Mouse (Mus musculus) monocyte, adult 2 months (primary cell): ENCODE data around the gene Cygb.
A peak's percentile ranks its signal among the peaks of the same experiment; 100 is the strongest.
"Not testable (repeated sequence)": the region's sequence is repeated elsewhere in the genome, so short reads cannot be mapped to it uniquely, and the experiment has no call there.

Experiments
- DNase-seq, 2 experiments: peaks; one replicate each; pipeline ENCODE4 v3.0.0; 2022; ENCODE audit warnings: low spot score in 2 of 2, low read depth in 1 of 2

Cygb gene

GRCm38 (mm10) chr11:116642681-116643578 is 11.2 kb downstream of the Cygb start:
- DNase-seq = peak; percentile 48 to 78

- DNase-seq = no peak
Measured at GRCm38 (mm10) chr11:116641731-116642130, 12.4 kb downstream of the Cygb start.

GRCm38 (mm10) chr11:116641168-116641567 is 12.9 kb downstream of the Cygb start:
- DNase-seq = no peak

- DNase-seq = not testable (repeated sequence)
Measured at GRCm38 (mm10) chr11:116636607-116637006, 17.5 kb downstream of the Cygb start.

- no peak for DNase-seq
Measured at GRCm38 (mm10) chr11:116632962-116633361, 21.2 kb downstream of the Cygb start.

GRCm38 (mm10) chr11:116630171-116630965 is 23.7 kb downstream of the Cygb start:
- no peak for DNase-seq

GRCm38 (mm10) chr11:116629472-116629871 is 24.6 kb downstream of the Cygb start:
- no peak for DNase-seq

GRCm38 (mm10) chr11:116628712-116629111 is 25.4 kb downstream of the Cygb start:
- peak; percentile 58 to 77 for DNase-seq

GRCm38 (mm10) chr11:116627072-116628020 is 26.8 kb downstream of the Cygb start:
- DNase-seq = no peak

GRCm38 (mm10) chr11:116626299-116627071 is 27.6 kb downstream of the Cygb start, which contains the start of gene Rhbdf2:
Gene Rhbdf2 (minus strand): TSS chr11:116627019.
- no peak for DNase-seq

- peak in 1 of 2 experiments; percentile 46 for DNase-seq
Measured at GRCm38 (mm10) chr11:116625081-116626000, 28.8 kb downstream of the Cygb start.

GRCm38 (mm10) chr11:116624131-116624832 is 29.8 kb downstream of the Cygb start:
- peak; percentile 50 to 86 for DNase-seq

- DNase-seq = peak in 1 of 2 experiments; percentile 48
Measured at GRCm38 (mm10) chr11:116623281-116624124, 30.6 kb downstream of the Cygb start.

- DNase-seq = no peak
Measured at GRCm38 (mm10) chr11:116621258-116621704, 32.8 kb downstream of the Cygb start.

- DNase-seq = no peak
Measured at GRCm38 (mm10) chr11:116620559-116621253, 33.4 kb downstream of the Cygb start.

GRCm38 (mm10) chr11:116620073-116620472 is 34.0 kb downstream of the Cygb start:
- no peak for DNase-seq

GRCm38 (mm10) chr11:116619561-116619960 is 34.6 kb downstream of the Cygb start:
- no peak for DNase-seq
